Mouse (Mus musculus): ENCODE results near the gene Sdk2. TPM values are rescaled to one million over a fixed set of nuclear protein-coding genes. Genes with fewer than 3 reads are reported as not detected.
A peak's percentile ranks its signal among the peaks of the same experiment; 100 is the strongest.

Sdk2 gene
- polyA plus RNA-seq, 1 experiment, result 1.2 TPM

DNA sequence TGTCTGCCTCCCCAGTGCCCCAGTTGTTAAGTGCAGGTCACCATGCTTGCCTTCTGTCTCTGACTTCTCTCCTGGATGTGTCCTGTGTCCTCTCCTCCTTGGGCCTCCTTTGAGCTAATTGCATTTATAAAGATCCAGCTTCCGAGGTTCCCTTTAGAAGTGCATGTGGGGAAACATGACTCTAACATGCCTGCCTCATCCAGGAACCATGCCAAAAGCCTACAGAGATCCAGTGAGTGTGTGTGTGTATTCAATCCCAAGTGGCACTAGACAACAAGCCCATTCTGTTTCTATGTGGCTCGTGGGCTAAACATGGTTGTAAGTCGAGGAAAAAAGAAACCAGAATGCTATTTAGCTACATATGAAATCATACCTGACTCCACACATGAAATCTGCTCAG is 298.5 kb downstream of the Sdk2 start:
- TF ChIP-seq CTCF (IDR thresholded peaks at IDR 0.05; ENCODE audit: insufficient read depth, low read length) (no peak), POLR2A (IDR thresholded peaks at IDR 0.05; ENCODE audit: borderline replicate concordance, extremely low read depth, low read depth, low read length) (no peak)
- Histone ChIP-seq H3K4me3 (replicated peaks; ENCODE audit: extremely low read depth, low read depth, low read length) (no peak overlapping the region), H3K4me1 (ENCODE audit: control insufficient read depth, insufficient read depth, low read length) (peaks cover 9% of the 10 kb centered on the region)
- WGBS, result 64% methylated on average over 3 of the region's 3 CpGs
- no peak for DNase-seq

DNA sequence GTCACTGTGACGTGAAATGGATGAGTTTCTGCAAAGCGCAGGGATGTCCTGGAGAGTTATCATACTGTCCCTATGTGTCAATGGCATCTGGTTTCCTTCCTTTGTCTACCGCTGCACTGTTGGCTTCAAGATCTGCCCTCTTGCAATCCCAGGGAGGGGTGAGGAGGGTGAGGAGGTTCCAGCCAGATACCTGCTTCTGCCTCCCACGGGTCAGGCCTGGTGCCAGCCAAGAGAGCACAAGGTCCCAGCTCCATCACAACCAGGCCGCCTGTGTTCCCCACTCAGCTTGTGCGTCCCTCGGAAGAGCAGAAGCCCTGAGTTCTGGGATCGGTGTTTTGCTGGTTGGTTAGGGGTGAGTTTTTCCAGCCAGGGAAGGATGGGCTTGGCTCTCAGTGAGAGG is 299.6 kb downstream of the Sdk2 start:
- TF ChIP-seq POLR2A (IDR thresholded peaks at IDR 0.05; ENCODE audit: borderline replicate concordance, extremely low read depth, low read depth, low read length) (peak; percentile 51; the same call in 1 of the 2 replicates), CTCF (IDR thresholded peaks at IDR 0.05; ENCODE audit: insufficient read depth, low read length) (no peak)
- peak overlapping the region; percentile 35 for H3K4me3 ChIP-seq (replicated peaks; ENCODE audit: extremely low read depth, low read depth, low read length)
- WGBS, result 42% methylated on average over 8 of the region's 8 CpGs
- DNase-seq, result no peak
- H3K4me1 ChIP-seq (ENCODE audit: control insufficient read depth, insufficient read depth, low read length), result peaks cover 9% of the 10 kb centered on the region

DNA sequence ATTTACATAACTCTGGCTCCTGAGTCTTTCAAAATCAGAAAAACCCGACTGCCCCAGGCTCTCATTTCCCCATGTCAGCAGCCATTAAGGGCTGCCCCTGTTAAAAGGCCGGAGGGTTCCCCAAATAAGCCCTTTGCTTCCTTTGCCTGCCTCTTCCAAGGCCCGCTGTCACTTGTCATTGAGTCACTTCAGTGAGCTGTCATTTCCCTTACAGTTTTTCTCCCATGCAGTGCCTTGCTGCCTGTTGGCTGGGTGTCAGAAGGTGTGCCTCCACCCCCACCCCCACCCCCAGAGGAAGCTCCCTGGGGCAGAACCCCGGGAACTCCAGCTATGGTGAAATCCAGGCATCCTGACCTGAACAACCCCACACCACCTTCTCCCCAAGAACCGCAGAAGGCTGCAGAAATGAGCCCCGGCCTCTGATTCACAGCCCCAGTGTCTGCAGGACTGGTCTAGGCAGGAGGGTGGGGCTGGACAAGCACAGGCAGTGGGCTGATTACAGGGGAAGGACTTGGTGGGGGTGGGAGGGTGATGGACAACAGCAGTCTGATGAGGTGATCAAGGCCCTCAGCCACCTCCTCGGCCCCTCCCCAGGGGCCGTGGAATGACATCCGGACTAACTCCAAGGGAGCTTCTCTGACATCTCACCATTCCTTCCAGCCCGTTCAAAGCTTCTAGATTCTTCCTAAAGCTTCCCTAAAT is 300.4 kb downstream of the Sdk2 start:
- no peak for DNase-seq
- 39% methylated on average over 10 of the region's 10 CpGs for WGBS
- H3K4me3 ChIP-seq (replicated peaks; ENCODE audit: extremely low read depth, low read depth, low read length), result no peak overlapping the region
- peaks cover 9% of the 10 kb centered on the region for H3K4me1 ChIP-seq (ENCODE audit: control insufficient read depth, insufficient read depth, low read length)
- TF ChIP-seq CTCF (IDR thresholded peaks at IDR 0.05; ENCODE audit: insufficient read depth, low read length) (no peak), POLR2A (IDR thresholded peaks at IDR 0.05; ENCODE audit: borderline replicate concordance, extremely low read depth, low read depth, low read length) (no peak)

DNA sequence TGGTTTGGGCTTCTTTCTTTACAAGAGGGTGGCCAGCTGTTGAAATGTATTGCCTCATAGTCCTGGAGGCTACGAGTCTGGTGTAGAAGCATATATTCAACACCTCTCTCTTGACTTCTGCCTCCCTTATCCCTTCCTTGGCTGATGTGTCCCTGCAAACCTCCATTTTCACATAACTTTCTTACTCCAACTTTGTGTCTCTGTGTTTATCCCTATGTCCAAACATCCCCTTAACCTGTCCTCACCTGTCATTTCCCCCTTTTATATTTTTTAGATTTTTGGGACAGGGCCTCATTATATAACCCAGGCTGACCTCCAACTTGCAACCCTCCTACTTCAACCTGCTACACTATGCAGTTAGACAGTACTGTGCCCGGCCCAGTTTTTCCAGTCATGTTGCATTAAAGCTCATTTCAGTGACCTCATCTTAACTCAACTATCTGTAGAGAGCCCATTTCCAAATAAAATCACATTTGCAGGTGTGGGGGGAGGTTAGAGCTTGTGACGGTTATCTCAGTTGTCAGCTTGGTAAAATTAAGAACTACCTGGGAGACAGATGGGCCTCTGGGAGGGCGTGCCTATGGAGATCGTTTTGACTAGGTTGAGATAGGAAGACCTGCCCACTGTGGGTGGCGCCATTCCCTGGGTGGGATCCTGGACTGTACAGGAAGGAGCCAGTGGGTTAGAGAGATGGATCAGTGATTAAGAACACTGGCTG is 302.6 kb downstream of the Sdk2 start:
- no peak overlapping the region for H3K4me3 ChIP-seq (replicated peaks; ENCODE audit: extremely low read depth, low read depth, low read length)
- peaks cover 9% of the 10 kb centered on the region for H3K4me1 ChIP-seq (ENCODE audit: control insufficient read depth, insufficient read depth, low read length)
- DNase-seq, result no peak
- WGBS, result 83% methylated on average over 6 of the region's 6 CpGs
- TF ChIP-seq POLR2A (IDR thresholded peaks at IDR 0.05; ENCODE audit: borderline replicate concordance, extremely low read depth, low read depth, low read length) (no peak), CTCF (IDR thresholded peaks at IDR 0.05; ENCODE audit: insufficient read depth, low read length) (no peak)

DNA sequence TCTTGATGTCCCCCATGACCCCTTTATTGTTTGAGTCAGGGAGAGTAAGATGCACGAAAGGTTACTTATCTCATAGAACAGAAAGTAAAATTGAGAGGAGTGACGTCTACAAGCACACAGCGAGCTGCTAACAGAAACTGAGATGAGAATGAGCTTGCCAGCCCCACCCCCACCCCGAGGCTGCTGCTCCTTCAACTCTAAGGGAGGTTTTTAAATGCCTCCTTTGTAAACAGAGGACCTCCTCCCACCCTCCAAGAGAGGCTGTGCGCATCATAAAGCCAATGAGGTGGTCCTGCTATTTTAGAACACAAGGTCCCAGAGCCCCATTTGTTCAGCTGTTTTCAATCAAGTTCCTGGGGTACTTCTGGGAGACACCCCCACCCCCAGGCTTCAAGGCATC is 303.4 kb downstream of the Sdk2 start:
- Histone ChIP-seq H3K4me1 (ENCODE audit: control insufficient read depth, insufficient read depth, low read length) (peaks cover 9% of the 10 kb centered on the region), H3K4me3 (replicated peaks; ENCODE audit: extremely low read depth, low read depth, low read length) (no peak overlapping the region)
- no peak for TF ChIP-seq CTCF (IDR thresholded peaks at IDR 0.05; ENCODE audit: insufficient read depth, low read length)
- no peak for TF ChIP-seq POLR2A (IDR thresholded peaks at IDR 0.05; ENCODE audit: borderline replicate concordance, extremely low read depth, low read depth, low read length)
- 43% methylated on average over 5 of the region's 5 CpGs for WGBS
- DNase-seq, result no peak

DNA sequence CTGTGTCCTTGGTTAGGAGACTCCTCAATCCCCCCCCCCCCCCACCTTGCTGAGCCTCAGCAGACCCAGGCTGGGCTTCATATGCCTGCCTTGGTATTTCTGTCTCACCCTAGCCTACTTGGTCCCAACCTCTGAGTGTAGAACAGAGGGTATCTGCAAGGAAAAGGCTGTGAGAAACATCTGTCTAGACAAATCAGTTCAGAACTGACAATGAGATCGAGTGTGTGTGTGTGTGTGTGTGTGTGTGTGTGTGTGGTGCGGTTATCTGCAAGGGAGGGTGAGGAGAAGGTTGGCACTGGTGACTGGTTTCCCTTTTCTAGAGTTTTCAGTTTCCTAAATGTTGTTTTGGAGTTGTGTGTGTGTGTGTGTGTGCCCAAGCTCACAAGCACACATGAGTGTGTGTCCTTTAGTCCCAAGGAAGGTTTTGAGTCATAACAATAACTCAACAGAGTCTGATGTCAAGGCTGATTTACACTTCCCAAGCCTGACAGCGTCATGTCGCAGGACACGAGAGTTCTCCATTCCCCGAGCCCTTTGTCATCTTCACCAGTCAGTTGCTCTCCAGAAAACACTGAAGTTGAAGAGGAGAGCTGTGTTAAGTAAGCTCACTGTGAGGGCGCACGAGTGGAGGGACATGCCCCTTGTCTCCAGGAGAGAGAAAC is 304.6 kb downstream of the Sdk2 start:
- WGBS, result 68% methylated on average over 8 of the region's 8 CpGs
- Histone ChIP-seq H3K4me3 (replicated peaks; ENCODE audit: extremely low read depth, low read depth, low read length) (no peak overlapping the region), H3K4me1 (ENCODE audit: control insufficient read depth, insufficient read depth, low read length) (peaks cover 7% of the 10 kb centered on the region)
- no peak for TF ChIP-seq POLR2A (IDR thresholded peaks at IDR 0.05; ENCODE audit: borderline replicate concordance, extremely low read depth, low read depth, low read length)
- TF ChIP-seq CTCF (IDR thresholded peaks at IDR 0.05; ENCODE audit: insufficient read depth, low read length), result no peak
- no peak for DNase-seq

DNA sequence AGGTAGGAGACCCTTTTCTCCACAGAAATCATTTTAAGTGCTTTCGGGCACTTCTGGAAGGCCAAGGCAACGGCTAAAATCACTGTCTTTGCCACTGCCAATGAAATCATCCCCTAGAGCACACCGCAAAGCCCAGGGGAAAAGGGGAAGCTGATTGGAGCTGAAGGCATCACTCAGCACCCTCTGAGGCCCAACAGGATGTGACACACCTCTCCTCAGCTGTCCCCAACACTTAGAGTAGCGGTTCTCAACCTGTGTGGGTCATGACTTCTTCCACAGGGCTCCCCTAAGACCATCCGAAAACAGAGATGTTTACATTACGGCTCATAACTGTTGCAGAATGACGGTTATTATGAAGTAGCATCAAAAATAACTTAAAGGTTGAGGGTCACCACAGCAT is 305.2 kb downstream of the Sdk2 start:
- 73% methylated on average over 7 of the region's 7 CpGs for WGBS
- TF ChIP-seq POLR2A (IDR thresholded peaks at IDR 0.05; ENCODE audit: borderline replicate concordance, extremely low read depth, low read depth, low read length) (no peak), CTCF (IDR thresholded peaks at IDR 0.05; ENCODE audit: insufficient read depth, low read length) (no peak)
- H3K4me1 ChIP-seq (ENCODE audit: control insufficient read depth, insufficient read depth, low read length), result peaks cover 4% of the 10 kb centered on the region; the same call in 1 of the 2 replicates
- DNase-seq, result no peak
- H3K4me3 ChIP-seq (replicated peaks; ENCODE audit: extremely low read depth, low read depth, low read length), result no peak overlapping the region

DNA sequence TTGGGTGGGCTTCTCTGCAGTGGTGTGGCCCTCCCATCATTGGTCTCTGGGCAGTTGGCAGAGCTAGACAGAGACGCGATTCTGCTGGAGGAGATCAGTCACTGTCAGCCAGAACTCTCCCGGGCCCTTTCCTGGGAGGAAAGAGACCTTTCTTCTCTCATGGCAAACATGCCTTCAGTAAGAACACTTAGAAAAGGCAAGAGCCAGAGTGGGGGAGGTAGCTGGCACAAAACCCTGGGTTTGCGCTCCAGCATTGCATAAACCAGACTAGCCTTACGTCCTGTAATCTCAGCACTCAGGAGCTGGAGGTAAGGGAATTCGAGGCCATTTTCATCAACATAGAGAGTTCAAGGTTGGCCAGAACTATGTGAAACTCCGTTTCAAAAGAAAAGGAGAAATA is 306.4 kb downstream of the Sdk2 start:
- Histone ChIP-seq H3K4me1 (ENCODE audit: control insufficient read depth, insufficient read depth, low read length) (no peaks in the 10 kb centered on the region), H3K4me3 (replicated peaks; ENCODE audit: extremely low read depth, low read depth, low read length) (no peak overlapping the region)
- 37% methylated on average over 7 of the region's 7 CpGs for WGBS
- no peak for TF ChIP-seq CTCF (IDR thresholded peaks at IDR 0.05; ENCODE audit: insufficient read depth, low read length)
- TF ChIP-seq POLR2A (IDR thresholded peaks at IDR 0.05; ENCODE audit: borderline replicate concordance, extremely low read depth, low read depth, low read length), result no peak
- DNase-seq, result peak; percentile 52

DNA sequence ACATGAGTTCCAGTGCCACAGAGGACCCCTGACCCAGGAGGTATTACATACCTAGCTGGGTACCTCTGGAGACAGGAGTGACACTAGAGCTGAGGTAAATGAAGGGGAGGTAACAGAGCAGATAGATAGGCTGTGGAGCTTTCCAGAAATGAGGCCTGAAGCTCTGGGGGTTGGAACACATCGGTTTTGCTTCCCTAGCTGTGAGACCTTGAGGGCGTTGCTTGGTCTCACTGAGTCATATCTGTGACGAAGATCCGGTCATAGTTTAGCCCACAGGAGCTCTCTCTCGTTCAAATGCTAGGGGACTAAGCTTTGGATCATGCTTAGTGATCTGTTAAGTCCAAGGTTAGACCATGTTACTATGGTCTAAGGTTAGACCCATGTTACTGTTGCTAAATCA is 308.0 kb downstream of the Sdk2 start:
- TF ChIP-seq CTCF (IDR thresholded peaks at IDR 0.05; ENCODE audit: insufficient read depth, low read length) (no peak), POLR2A (IDR thresholded peaks at IDR 0.05; ENCODE audit: borderline replicate concordance, extremely low read depth, low read depth, low read length) (no peak)
- 94% methylated on average over 5 of the region's 5 CpGs for WGBS
- H3K4me1 ChIP-seq (ENCODE audit: control insufficient read depth, insufficient read depth, low read length), result no peaks in the 10 kb centered on the region
- no peak overlapping the region for H3K4me3 ChIP-seq (replicated peaks; ENCODE audit: extremely low read depth, low read depth, low read length)
- no peak for DNase-seq

Data from lung, adult 2 months (tissue).